Mouse (Mus musculus): ENCODE results near the gene Acoxl. TPM values are rescaled to one million over a fixed set of nuclear protein-coding genes. Genes with fewer than 3 reads are reported as not detected.

Acoxl gene
- polyA plus RNA-seq, 1 experiment: not detected

DNA sequence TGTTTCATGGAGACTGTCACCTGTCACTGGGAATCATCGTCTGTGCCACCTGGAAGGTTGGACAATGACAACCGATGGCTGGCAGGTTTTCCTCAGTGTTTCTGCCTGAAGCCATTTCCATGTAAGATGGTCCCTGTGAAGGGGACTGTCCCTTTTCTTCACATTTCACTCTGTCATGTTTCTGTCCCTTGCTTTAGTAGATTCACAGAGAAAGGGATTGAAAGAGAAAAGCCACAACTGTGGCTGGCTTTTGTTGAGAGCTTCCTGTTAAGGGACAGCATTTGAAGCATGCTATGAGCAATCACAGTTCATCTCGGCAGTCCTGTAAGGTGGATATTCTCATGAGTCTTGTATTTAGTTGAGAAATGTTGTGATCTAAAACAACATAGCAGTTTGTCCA is 52.4 kb downstream of the Acoxl start:
- Histone ChIP-seq H3K4me1 (ENCODE audit: control insufficient read depth, insufficient read depth, low read length) (no peaks in the 10 kb centered on the region), H3K27me3 (replicated peaks; ENCODE audit: control insufficient read depth, insufficient read depth, low read length) (no peaks in the 10 kb centered on the region), H3K4me3 (ENCODE audit: insufficient read depth, low read depth, low read length) (no peak overlapping the region), H3K27ac (ENCODE audit: insufficient read depth, low read depth, low read length) (no peak overlapping the region), H3K36me3 (ENCODE audit: control insufficient read depth, insufficient read depth, low read length) (no peaks in the 10 kb centered on the region)
- no peak for DNase-seq
- TF ChIP-seq CTCF (conservative IDR thresholded peaks at IDR 0.05; ENCODE audit: insufficient read depth, insufficient read length, low read depth, low read length) (no peak), POLR2A (IDR thresholded peaks at IDR 0.05; ENCODE audit: low read depth, low read length) (no peak)
- WGBS: 92% methylated on average over 3 of the region's 3 CpGs

DNA sequence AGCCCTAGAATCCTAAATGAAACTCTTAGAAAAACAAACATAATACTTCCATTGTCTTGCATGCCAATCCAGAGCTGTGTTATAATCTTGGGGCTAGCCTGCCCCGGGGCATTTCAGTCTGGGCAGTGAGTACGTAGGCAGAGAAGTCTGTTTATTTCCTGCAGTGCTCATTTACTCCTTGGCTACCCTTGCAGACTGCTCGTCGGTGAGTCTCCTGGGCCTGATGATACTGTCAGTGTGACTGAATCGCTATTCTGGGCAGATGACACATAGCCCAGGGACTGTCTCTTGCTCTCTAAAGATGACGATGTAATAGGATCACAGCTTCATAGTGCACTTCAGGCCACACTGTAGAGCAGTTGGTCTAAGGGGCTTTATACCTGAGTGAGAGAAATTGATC is 56.2 kb downstream of the Acoxl start:
- Histone ChIP-seq H3K4me3 (ENCODE audit: insufficient read depth, low read depth, low read length) (no peak overlapping the region), H3K27ac (ENCODE audit: insufficient read depth, low read depth, low read length) (no peak overlapping the region), H3K27me3 (replicated peaks; ENCODE audit: control insufficient read depth, insufficient read depth, low read length) (no peaks in the 10 kb centered on the region), H3K36me3 (ENCODE audit: control insufficient read depth, insufficient read depth, low read length) (no peaks in the 10 kb centered on the region), H3K4me1 (ENCODE audit: control insufficient read depth, insufficient read depth, low read length) (no peaks in the 10 kb centered on the region; the same call in 1 of the 2 replicates)
- no peak for TF ChIP-seq CTCF (conservative IDR thresholded peaks at IDR 0.05; ENCODE audit: insufficient read depth, insufficient read length, low read depth, low read length)
- no peak for TF ChIP-seq POLR2A (IDR thresholded peaks at IDR 0.05; ENCODE audit: low read depth, low read length)
- WGBS: 45% methylated on average over 6 of the region's 6 CpGs
- no peak for DNase-seq

DNA sequence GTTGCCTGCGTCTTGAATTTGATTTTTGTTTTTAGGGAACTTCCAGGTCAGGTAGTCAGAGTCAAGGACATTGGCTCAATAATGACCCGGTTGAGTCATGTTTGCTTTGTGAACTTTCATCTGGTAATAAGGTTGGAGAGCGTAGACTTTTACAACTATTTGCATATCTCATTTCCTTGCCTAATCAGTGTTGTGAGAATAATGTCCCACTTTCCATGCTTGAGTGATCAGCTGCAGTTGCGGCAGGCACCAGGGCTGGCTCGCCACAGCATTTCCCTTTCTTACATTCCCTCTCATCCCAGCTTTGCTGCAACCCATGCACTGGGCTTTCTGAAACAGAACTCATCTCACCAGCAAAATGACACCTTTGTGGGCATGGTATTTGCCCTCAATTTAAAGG is 59.0 kb downstream of the Acoxl start:
- H3K4me1 ChIP-seq (ENCODE audit: control insufficient read depth, insufficient read depth, low read length): no peaks in the 10 kb centered on the region; the same call in 1 of the 2 replicates
- no peak overlapping the region for H3K27ac ChIP-seq (ENCODE audit: insufficient read depth, low read depth, low read length)
- H3K36me3 ChIP-seq (ENCODE audit: control insufficient read depth, insufficient read depth, low read length): no peaks in the 10 kb centered on the region
- peak; percentile 31 for DNase-seq
- no peaks in the 10 kb centered on the region for H3K27me3 ChIP-seq (replicated peaks; ENCODE audit: control insufficient read depth, insufficient read depth, low read length)
- no peak for TF ChIP-seq CTCF (conservative IDR thresholded peaks at IDR 0.05; ENCODE audit: insufficient read depth, insufficient read length, low read depth, low read length)
- no peak for TF ChIP-seq POLR2A (IDR thresholded peaks at IDR 0.05; ENCODE audit: low read depth, low read length)
- no peak overlapping the region for H3K4me3 ChIP-seq (ENCODE audit: insufficient read depth, low read depth, low read length)
- WGBS: 22% methylated on average over 5 of the region's 5 CpGs

DNA sequence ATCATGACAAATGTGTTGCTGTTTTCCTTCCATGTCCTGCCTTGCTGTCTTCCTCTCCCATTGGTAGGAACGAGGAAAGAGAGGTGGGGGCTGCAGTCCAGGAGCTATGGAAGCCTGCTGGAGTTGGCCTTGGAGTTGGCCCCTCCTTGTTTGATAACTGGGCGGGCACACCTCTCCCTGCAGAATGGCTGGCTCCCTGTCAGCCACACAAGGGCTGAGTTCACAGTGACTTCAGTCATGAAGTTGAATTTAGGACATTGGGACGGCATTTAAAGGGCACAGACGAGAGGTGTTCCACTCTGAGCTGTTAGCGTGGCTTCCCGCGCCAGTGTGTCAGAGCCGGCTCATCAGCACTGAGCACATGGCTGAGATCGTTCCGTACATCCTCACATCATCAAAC is 66.2 kb downstream of the Acoxl start:
- no peak for DNase-seq
- no peak for TF ChIP-seq CTCF (conservative IDR thresholded peaks at IDR 0.05; ENCODE audit: insufficient read depth, insufficient read length, low read depth, low read length)
- TF ChIP-seq POLR2A (IDR thresholded peaks at IDR 0.05; ENCODE audit: low read depth, low read length): no peak
- Histone ChIP-seq H3K27ac (ENCODE audit: insufficient read depth, low read depth, low read length) (no peak overlapping the region), H3K36me3 (ENCODE audit: control insufficient read depth, insufficient read depth, low read length) (no peaks in the 10 kb centered on the region), H3K27me3 (replicated peaks; ENCODE audit: control insufficient read depth, insufficient read depth, low read length) (no peaks in the 10 kb centered on the region), H3K4me1 (ENCODE audit: control insufficient read depth, insufficient read depth, low read length) (no peaks in the 10 kb centered on the region), H3K4me3 (ENCODE audit: insufficient read depth, low read depth, low read length) (no peak overlapping the region)
- 85% methylated on average over 10 of the region's 10 CpGs for WGBS

DNA sequence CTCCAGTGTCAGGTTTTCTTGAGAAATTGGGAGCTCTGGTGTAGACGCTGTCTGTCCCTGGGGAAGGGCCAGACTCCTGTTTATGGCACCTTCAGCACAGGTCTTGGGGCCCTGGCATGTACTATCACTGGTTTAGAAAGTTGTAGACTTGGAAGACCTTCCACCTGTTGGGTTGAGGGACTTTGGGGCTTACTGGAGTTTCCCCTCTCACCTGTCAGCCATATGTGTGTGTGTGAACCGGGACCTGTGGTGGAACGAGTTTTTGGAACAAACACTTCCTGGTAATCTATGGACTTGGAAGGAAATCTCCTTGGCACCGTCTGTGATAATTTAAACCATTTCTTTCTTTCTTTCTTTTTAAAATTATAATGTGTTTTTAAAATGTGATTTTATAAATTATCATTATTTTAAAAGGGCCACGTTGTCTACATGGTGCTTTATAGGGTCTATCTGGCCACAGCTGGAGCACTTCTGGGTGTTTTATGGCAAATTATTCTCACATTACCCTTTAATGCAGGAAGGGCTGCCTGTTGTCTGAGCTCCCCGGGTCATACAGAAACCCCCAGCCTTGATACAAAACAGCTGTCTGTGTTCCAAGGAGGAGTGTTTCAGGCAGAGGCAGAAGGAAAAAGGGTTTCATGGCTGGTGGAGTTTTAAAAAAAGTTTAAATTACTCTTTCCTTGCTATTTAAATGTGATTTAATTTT is 68.5 kb downstream of the Acoxl start:
- Histone ChIP-seq H3K36me3 (ENCODE audit: control insufficient read depth, insufficient read depth, low read length) (no peaks in the 10 kb centered on the region), H3K27me3 (replicated peaks; ENCODE audit: control insufficient read depth, insufficient read depth, low read length) (no peaks in the 10 kb centered on the region), H3K27ac (ENCODE audit: insufficient read depth, low read depth, low read length) (no peak overlapping the region), H3K4me1 (ENCODE audit: control insufficient read depth, insufficient read depth, low read length) (no peaks in the 10 kb centered on the region), H3K4me3 (ENCODE audit: insufficient read depth, low read depth, low read length) (no peak overlapping the region)
- DNase-seq: no peak
- TF ChIP-seq POLR2A (IDR thresholded peaks at IDR 0.05; ENCODE audit: low read depth, low read length): no peak
- TF ChIP-seq CTCF (conservative IDR thresholded peaks at IDR 0.05; ENCODE audit: insufficient read depth, insufficient read length, low read depth, low read length): no peak
- 61% methylated on average over 6 of the region's 6 CpGs for whole genome bisulfite sequencing

DNA sequence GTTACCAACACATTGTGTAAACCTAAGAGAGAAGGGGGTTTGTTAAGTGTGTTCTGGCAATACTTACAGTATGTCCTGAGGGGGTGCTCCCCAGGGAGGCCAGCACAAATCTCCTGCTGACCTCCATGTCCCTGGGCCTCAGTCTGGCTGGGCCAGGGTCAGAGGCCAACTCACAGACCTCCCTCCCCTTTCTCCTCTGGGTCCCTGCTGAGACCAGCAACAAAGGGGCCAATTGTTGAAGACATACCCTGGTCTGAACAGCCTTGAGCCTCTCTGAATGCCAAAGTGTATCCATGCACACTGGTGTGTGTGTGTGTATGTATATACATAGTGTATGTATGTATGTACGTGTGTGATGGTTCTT is 69.0 kb downstream of the Acoxl start:
- Histone ChIP-seq H3K4me1 (ENCODE audit: control insufficient read depth, insufficient read depth, low read length) (no peaks in the 10 kb centered on the region), H3K27ac (ENCODE audit: insufficient read depth, low read depth, low read length) (no peak overlapping the region), H3K4me3 (ENCODE audit: insufficient read depth, low read depth, low read length) (no peak overlapping the region), H3K36me3 (ENCODE audit: control insufficient read depth, insufficient read depth, low read length) (no peaks in the 10 kb centered on the region), H3K27me3 (replicated peaks; ENCODE audit: control insufficient read depth, insufficient read depth, low read length) (no peaks in the 10 kb centered on the region)
- TF ChIP-seq CTCF (conservative IDR thresholded peaks at IDR 0.05; ENCODE audit: insufficient read depth, insufficient read length, low read depth, low read length): no peak
- no peak for TF ChIP-seq POLR2A (IDR thresholded peaks at IDR 0.05; ENCODE audit: low read depth, low read length)
- DNase-seq: peak; percentile 4
- WGBS: 68% methylated on average over 1 of the region's 1 CpGs

DNA sequence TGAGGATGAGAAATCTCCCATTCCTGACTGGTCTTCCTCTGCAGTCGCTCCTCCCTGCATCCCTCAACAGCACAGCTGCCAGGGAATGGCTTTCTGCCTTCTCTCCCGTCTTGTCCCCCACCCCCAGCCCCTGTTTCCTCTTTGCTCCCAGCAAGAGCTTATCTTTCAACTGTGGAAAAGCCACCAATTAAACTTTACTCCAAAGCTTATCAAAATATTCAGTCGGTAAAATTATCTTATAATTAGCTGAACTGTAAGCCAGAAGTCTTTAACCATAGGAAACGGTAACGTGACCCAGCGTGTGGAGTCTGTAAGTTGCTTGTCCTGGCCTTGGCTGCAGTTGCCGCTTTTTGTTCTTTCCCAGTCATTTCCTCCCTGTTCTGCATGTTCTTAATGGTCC is 70.2 kb downstream of the Acoxl start:
- Histone ChIP-seq H3K4me1 (ENCODE audit: control insufficient read depth, insufficient read depth, low read length) (no peaks in the 10 kb centered on the region), H3K27ac (ENCODE audit: insufficient read depth, low read depth, low read length) (no peak overlapping the region), H3K36me3 (ENCODE audit: control insufficient read depth, insufficient read depth, low read length) (no peaks in the 10 kb centered on the region), H3K4me3 (ENCODE audit: insufficient read depth, low read depth, low read length) (no peak overlapping the region), H3K27me3 (replicated peaks; ENCODE audit: control insufficient read depth, insufficient read depth, low read length) (no peaks in the 10 kb centered on the region)
- 54% methylated on average over 7 of the region's 7 CpGs for WGBS
- TF ChIP-seq POLR2A (IDR thresholded peaks at IDR 0.05; ENCODE audit: low read depth, low read length) (no peak), CTCF (conservative IDR thresholded peaks at IDR 0.05; ENCODE audit: insufficient read depth, insufficient read length, low read depth, low read length) (no peak)
- no peak for DNase-seq
